Mouse (Mus musculus): ENCODE measurements at regions not wholly inside any gene's neighbourhood (a gene's known extent, or its start where the extent isn't known, plus 50 kb on each side); places are given as distances from the start of the nearest gene placed in this dataset.

DNA sequence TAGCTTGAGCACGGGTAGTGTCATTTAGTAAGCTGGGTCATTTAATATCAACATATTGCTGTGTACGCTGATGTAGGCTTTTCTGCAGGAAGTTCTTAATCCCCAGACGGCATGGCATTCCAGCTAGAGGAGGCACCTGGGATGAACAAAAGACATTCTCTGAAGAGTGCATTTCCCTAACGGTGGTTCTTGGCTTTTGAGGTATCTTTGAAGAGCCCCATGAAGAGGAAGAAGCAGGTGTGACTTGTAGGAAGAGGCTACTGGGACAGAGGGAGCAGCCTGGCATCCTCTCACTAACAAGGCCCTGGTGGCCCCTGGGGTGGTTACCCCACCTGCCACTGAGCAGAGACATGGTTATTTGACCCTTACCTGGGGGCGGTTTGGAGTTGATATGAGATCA lies 457.7 kb downstream of the Rnf144b start:
- no peak for DNase-seq (ENCODE audit: low spot score)

- no peak for DNase-seq (ENCODE audit: low spot score)
Measured at GRCm38 (mm10) chr13:47585158-47585557, 462.7 kb downstream of the Rnf144b start.

DNA sequence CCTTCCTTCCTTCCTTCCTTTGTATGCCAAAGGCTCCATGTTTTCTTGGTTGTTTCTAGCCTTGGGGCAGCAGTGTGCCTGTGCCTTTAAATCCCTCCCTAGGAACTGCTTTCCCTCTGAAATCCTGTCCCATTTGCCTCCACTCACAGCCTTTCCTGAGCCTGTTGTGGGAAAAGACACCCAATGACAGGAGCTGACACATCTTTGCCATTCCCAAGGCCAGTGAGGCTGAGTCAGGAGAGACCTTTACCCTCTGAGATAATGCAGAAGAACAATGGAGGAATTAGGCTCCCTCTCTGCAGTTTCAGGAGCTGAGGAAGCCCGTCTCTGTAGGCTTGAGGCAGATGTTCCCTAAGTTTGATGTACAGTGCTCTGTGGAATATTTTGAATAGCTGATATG lies 480.2 kb downstream of the Rnf144b start:
- DNase-seq (ENCODE audit: low spot score), result no peak

DNA sequence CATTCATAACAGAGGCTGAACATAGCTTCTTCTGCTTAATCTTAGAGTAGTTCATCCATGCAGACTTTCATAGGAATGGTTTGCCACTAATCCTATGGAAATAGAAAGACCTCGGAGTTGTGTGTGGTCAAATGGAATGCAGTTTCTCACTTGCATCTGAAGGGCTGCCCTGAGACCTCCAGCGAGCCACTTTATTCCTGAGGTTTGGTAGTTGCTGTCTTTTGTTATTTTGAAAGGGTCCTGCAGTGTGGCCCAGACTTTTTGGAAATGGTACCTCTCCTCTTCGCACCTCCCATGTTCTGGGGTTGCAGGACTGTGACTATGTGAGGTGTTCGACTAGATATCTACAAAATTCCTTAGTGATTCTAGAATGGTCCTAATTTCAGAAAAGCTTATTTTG lies 489.0 kb downstream of the Rnf144b start:
- no peak for DNase-seq (ENCODE audit: low spot score)

- no peak for DNase-seq (ENCODE audit: low spot score)
Measured at GRCm38 (mm10) chr13:47636511-47637103, 514.2 kb downstream of the Rnf144b start.

DNA sequence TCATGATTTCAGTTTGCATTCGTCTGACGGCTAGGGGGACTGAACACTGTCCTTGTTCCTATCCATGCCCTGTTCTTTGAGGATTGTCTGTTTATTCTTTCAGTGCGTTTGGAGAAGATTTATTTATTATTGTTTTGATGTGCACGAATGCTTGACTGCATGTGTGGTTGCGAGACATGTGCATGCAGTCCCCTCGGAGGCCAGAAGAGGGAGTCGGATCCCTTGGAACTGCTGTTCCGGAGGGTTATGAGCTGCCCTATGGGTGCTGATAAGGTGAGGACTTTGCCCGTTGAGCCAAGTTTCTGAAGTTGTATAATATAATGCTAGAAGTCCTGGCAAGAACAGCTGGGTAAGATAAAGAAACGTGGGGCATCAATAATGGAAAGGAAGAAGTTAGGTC lies 519.9 kb downstream of the Rnf144b start:
- DNase-seq (ENCODE audit: low spot score), result no peak

GRCm38 (mm10) chr13:47645081-47645480 lies 522.6 kb downstream of the Rnf144b start:
- DNase-seq (ENCODE audit: low spot score), result no peak

- no peak for DNase-seq (ENCODE audit: low spot score)
Measured at GRCm38 (mm10) chr13:47647693-47648092, 525.2 kb downstream of the Rnf144b start.

- no peak for DNase-seq (ENCODE audit: low spot score)
Measured at GRCm38 (mm10) chr13:47650093-47650492, 527.6 kb downstream of the Rnf144b start.

GRCm38 (mm10) chr13:47666470-47666869 lies 544.0 kb downstream of the Rnf144b start:
- DNase-seq (ENCODE audit: low spot score), result no peak

DNA sequence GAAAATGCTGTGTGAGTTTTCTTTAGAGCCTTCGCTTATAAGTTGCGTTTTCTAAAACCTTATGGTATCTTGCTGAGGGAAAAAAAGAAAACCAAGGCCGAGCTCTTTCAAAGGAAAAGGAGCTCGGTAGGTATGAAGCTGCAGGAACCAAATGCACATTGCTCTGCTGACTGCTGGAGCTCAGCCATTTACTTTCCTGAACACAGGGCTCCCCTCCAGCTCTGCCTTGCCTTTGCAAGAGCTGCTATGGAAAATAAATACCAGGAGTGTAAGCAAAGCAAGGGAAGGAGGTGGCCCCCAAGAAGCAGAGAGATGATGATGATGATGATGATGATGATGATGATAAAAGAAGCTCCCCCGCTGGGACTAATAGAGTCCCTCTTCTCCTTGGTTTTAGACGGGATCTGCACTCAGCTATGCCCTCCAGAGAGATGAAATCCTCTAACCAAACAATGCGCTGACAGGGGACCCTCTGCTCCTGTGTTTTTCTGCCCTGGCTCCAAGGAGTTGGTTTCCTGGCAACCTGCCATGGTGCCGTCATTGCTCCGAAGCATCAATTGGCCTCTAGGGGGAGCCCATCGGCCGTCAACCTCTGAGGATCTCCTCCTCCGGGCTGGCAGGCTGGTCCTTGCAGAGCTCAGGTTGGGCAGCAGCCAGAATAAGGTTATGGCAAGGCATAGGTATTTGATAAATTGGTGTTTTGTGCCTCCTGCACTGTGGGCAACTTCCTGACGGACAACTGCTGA lies 544.7 kb downstream of the Rnf144b start:
- DNase-seq (ENCODE audit: low spot score), result peak; percentile 84

GRCm38 (mm10) chr13:47688131-47688530 lies 565.7 kb downstream of the Rnf144b start:
- no peak for DNase-seq (ENCODE audit: low spot score)

GRCm38 (mm10) chr13:47693815-47694214 lies 567.2 kb upstream of the Id4 start:
- DNase-seq (ENCODE audit: low spot score), result no peak

DNA sequence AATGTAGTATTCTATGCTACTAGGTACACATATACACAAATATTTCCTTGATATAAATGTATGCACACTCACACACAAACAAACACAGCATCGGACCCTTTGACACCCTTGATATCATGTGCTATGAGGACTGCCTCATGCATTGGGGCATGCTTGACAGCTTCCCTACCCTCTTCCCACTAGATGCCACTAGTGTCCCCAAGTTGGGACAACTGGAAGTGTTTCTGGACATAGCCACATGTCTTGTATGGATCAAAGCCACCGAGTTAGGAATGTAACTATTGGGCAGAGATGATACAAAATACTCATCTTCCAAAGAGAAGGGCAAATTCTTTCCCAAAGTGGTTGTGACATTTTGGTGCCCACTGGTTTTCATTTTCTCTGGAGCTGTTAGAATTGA lies 565.2 kb upstream of the Id4 start:
- DNase-seq (ENCODE audit: low spot score), result no peak

DNA sequence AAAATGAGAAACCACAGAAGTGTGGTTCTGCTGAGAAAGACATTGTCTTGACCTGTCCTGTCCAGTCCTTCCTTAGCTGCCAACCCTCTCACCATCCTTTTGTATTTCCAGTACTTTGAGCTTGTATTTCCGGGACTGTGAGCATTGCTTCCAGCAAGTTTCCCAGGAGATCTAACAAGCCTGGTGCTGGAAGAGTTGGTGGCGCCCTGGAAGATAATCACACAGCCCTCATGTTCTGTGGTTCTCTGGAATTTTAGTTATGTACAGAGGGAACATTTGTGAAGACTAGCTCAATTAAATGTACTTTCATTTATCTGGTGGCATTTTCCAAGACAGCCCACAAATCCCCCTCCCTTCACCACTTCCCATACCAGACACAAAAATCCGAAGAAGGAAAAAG lies 560.5 kb upstream of the Id4 start:
- no peak for DNase-seq (ENCODE audit: low spot score)

DNA sequence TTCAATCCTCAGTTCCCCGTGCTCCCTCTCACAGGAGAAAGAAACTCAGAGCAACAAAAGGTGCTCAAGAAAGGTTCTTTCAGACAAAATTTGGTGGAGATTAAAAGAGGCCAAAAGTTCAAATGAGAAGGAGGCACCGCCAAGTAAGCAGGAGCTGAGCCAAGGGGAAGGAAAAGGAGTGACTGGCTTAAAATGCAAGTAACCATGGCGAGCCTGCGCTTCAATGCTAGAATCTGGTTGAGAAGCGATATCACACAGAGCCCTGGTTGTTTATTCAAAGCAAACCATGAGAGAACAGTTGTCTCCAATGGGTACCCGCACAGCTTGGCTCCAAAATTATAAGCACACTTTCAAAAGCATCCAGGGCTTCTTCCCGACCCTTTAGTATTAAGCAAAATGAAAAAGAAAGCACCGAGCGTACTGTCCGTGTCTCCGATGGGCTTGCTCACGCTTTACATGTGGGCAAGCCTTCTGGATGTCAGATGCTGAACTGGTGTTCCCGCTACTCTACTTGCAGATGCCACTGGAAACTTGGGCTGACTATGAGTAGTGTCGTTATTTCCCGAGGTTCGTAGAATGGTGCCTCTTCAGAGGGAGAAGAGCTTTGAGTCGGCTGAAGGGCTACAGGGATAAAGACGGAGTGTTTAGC lies 552.9 kb upstream of the Id4 start:
- peak; percentile 6 for DNase-seq (ENCODE audit: low spot score)

DNA sequence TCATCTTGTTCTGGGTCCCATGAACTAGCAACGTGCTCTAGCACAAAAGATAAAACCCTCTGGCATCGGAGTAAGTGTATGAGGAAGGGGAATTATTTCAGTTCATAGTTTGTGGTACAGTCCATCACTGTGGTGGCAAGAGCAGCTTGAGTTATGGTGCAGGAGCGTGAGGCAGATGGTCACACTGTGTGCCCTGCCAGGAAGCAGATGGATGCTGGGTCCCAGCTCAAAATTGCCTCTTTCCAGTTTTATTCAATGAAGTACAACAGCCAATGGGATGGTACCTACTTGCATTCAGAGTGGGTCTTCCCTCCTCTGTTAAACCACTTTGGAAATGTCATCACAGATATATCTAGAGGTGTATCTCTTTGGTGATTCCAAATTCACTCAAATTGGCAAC lies 551.7 kb upstream of the Id4 start:
- no peak for DNase-seq (ENCODE audit: low spot score)

DNA sequence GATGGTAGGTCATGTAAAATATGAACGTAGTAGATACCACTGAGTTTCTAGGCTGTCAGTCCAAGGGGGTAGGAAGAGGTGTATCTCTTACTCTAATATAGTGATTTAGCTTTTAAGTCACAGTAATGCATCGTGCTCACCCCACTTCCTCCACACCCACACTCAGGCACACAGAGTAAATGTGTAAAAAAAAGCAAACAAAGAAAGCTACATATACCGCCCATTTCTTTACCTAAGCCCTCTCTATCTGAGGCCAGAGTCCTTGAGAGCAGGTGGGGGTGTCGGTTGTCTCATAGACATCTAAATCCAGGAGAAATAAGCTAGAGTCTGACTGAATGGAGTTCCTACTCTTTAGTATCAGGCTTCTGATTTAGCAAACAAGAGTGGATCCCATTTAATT lies 548.5 kb upstream of the Id4 start:
- DNase-seq (ENCODE audit: low spot score), result no peak

DNA sequence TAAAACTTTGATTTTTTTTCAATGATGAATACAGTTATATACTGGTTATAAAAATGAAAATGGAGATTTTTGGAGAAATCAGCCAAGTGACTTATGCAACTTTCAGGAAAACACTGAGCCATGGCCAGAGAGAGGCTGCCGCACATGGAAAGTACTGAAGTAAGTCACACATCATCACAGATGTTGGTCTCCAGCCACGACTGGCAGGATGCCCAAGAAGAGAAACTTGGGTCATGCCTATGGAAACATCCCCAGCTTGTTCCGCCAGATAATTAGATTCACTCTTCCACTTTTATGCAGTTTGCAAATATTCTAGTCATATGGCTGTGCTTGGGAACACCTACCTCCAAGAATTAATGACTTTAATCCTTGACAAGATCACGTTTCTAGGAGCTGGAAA lies 544.8 kb upstream of the Id4 start:
- no peak for DNase-seq (ENCODE audit: low spot score)

DNA sequence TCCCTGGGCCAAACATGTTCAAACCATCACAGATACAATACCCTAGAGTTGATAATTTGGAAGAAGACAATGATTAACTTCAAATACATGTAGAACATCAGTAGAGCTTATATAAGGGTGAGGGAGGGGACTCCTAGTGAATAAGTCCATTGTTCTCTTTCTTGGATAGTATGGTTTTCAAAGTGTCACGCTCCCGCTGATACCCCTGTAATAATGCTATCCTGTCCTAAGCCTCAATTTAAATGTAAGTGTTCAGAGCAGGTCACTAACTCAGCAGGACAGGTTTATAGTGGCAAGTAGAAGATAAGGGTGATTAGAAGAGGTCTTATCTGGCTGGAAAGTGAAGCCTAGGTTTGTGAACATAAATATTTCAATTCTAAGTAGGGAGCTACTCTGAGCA lies 540.4 kb upstream of the Id4 start:
- DNase-seq (ENCODE audit: low spot score), result no peak

DNA sequence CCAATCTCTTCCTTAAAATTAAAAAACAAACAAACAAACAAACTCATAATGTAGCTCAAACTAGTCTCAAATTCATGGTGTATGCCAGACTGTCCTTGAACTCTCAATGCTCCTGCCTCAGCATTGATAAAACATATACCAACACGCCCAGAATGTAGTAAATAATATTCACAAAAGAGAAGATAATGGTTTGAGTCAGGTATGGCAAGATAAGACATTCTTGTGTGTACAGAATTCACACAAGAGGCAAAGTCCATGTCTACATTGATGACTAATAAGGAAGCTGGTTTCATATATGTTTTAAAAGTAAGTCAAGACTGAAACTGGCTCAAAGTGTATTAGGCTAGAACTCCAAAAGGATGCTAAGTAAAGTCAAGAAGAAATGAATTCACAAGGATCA lies 526.6 kb upstream of the Id4 start:
- DNase-seq (ENCODE audit: low spot score), result no peak

- DNase-seq (ENCODE audit: low spot score), result no peak
Measured at GRCm38 (mm10) chr13:47735426-47736063, 525.5 kb upstream of the Id4 start.

GRCm38 (mm10) chr13:47748906-47749305 lies 512.1 kb upstream of the Id4 start:
- no peak for DNase-seq (ENCODE audit: low spot score)

Measured in testis, postnatal 14 days (tissue).